Mouse (Mus musculus): ENCODE data around the gene Gm382. TPM values are rescaled to one million over a fixed set of nuclear protein-coding genes. Genes with fewer than 3 reads are reported as not detected.

The Gm382 gene
- 40.9 TPM for polyA plus RNA-seq (2014; fragmentation: Illumina TruSeq; extraction: RNeasy Lipid Tissue Mini Kit (QIAGEN cat#74804); ENCODE audit: low read depth, low replicate concordance)

DNA sequence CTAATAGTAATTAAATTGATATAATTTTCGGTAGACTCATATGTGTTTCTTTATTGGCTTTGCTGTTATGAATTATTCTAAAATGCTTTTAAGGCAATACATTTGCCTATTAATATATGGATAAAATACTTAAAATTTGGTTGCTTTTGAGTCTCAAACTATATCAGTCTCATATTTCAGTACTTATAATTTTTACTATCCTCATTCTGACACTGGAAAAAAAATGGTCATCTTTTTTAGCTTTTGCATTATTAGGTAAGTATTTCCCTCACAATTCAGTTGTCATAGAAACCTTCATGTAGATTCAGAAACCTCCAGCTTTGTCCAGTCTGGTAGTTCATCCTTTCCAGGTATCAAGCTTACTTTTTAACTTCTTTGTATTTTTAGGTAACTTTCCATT is at the start of gene Gm382:
Gene Gm382, plus strand, starts transcription at position 301 of the 400 bp plus-strand sequence.

Other genes with a start within 250 kb of the Gm382 start
- 29.7 TPM for gene 4932411N23Rik, start 224.1 kb upstream of the Gm382 start, polyA plus RNA-seq (2014; fragmentation: Illumina TruSeq; extraction: RNeasy Lipid Tissue Mini Kit (QIAGEN cat#74804); ENCODE audit: low read depth, low replicate concordance)

Data from testis, adult 10 weeks (tissue).